Mouse (Mus musculus) lung, adult 2 months (tissue): Measurements from ENCODE around the gene Gh. TPM values are rescaled to one million over a fixed set of nuclear protein-coding genes. Genes with fewer than 3 reads are reported as not detected.
"Not testable (repeated sequence)": the region's sequence is repeated elsewhere in the genome, so short reads cannot be mapped to it uniquely, and the experiment has no call there.

Source experiments
- DNase-seq: peaks from one replicate; pipeline ENCODE4 v3.0.0; 2022
- H3K4me1 ChIP-seq: fragments of 200-500 bp; 2 replicates; pipeline ENCODE4 v1.6.1; 2011; ENCODE audit warnings: low read length; ENCODE audit not compliant: control insufficient read depth, insufficient read depth
- H3K4me3 ChIP-seq: fragments of 200-500 bp; replicated peaks from 2 replicates; pipeline ENCODE3; 2011; ENCODE audit warnings: low read depth, mild to moderate bottlenecking, control low read depth, low read length; ENCODE audit errors: extremely low read depth
- CTCF ChIP-seq: fragments of 200-500 bp; IDR thresholded peaks from 2 replicates; pipeline ENCODE4 v1.5.1; 2011; ENCODE audit warnings: mild to moderate bottlenecking, low read length, control low read depth; ENCODE audit not compliant: insufficient read depth
- POLR2A ChIP-seq: fragments of 200-500 bp; IDR thresholded peaks from 2 replicates; pipeline ENCODE4 v1.6.1; 2011; ENCODE audit warnings: low read depth, mild to moderate bottlenecking, control low read depth, low read length, borderline replicate concordance; ENCODE audit errors: extremely low read depth
- WGBS: fragments of 180-500 bp; shearing (Covaris S2); methylation state at CpG from one replicate; pipeline ENCODE4 v1.1.7; 2018; 5-methylcytosine and 5-hydroxymethylcytosine counted together
- polyA plus RNA-seq: library from polyadenylated mRNA; depleted of rRNA; stranded (reverse); fragments of >200 nt; gene quantifications from 2 replicates; pipeline ENCODE4 v1.2.3, GENCODE M21; 2012; rRNA removed

Gene Gh
- 0.19 and 0.28 TPM in 2 replicates for polyA plus RNA-seq

- TF ChIP-seq POLR2A (no peak), CTCF (no peak)
- no peak for DNase-seq
- Histone ChIP-seq H3K4me3 (no peak within 1 kb of the TSS), H3K4me1 (no peaks in the 10 kb centered on the region)
- WGBS: 71% methylated on average over 9 of the region's 9 CpGs
Observed at GRCm38 (mm10) chr11:106301765-106302164, at the start of gene Gh. Gene Gh, minus strand, starts transcription at chr11:106301865.

- peaks cover 2% of the 10 kb centered on the region; the same call in 1 of the 2 replicates for H3K4me1 ChIP-seq
- TF ChIP-seq CTCF (no peak), POLR2A (no peak)
- DNase-seq: no peak
- WGBS: 62% methylated on average over 3 of the region's 3 CpGs
- no peak overlapping the region for H3K4me3 ChIP-seq
Observed at GRCm38 (mm10) chr11:106351253-106351652, 49.6 kb upstream of the Gh start.

- DNase-seq: no peak
- peaks cover 2% of the 10 kb centered on the region; the same call in 1 of the 2 replicates for H3K4me1 ChIP-seq
- no peak for TF ChIP-seq CTCF
- no peak for TF ChIP-seq POLR2A
- no peak overlapping the region for H3K4me3 ChIP-seq
- WGBS: 69% methylated on average over 5 of the region's 5 CpGs
Observed at GRCm38 (mm10) chr11:106350853-106351252, 49.2 kb upstream of the Gh start.

DNA sequence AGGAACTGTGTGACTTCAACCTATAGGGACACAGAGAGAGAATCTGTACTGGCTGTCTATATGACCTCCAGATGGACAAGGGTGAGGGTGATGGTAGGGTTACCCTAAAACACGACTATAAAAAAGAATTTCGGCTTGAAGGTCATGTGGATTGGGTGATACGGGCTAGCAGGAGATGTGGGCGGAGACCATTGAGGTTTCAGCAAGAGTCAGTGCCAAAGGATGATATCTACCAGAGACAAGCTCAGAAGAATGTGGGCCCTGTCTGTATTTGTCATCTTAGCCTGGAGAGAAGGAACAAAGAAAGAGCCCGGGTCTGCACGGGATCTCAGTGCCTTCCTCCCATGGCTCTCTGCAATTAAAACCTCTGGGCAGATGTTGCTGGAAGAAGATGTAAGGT, 48.1 kb upstream of the Gh start:
- DNase-seq: no peak
- Histone ChIP-seq H3K4me3 (no peak overlapping the region), H3K4me1 (no peaks in the 10 kb centered on the region)
- WGBS: 74% methylated on average over 6 of the region's 6 CpGs
- no peak for TF ChIP-seq POLR2A
- no peak for TF ChIP-seq CTCF

GRCm38 (mm10) chr11:106344910-106345309, 43.2 kb upstream of the Gh start:
- no peaks in the 10 kb centered on the region for H3K4me1 ChIP-seq
- WGBS: 50% methylated on average over 6 of the region's 6 CpGs
- no peak for DNase-seq
- TF ChIP-seq POLR2A (no peak), CTCF (no peak)
- H3K4me3 ChIP-seq: no peak overlapping the region

DNA sequence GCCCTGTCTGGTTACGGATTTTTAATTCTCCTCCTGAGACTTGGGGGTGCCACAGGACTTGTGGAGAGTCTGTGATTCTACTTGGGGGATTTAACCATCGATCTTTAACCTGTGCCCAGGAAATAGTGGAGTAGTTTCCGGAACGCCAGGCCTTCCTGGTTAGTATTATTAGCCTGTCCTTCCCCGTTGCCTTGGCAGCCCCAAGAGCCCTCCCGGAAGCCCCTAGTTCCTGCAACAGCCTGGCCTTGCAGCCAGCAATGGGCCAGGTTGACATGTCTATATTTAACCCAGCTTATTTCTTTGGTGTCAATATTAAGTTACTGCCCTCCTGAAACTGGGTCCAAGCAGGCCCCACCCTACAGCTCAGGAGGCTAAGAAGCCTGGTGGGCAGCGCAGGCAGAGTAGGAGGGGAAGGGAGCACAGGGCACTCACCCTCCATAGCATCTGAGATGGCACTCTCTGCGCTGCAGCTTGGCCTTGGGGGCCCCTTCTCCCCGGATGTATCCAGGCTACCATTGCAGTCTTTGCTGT, 39.4 kb upstream of the Gh start:
- WGBS: 53% methylated on average over 9 of the region's 9 CpGs
- Histone ChIP-seq H3K4me3 (no peak overlapping the region), H3K4me1 (no peaks in the 10 kb centered on the region)
- no peak for DNase-seq
- TF ChIP-seq CTCF (no peak), POLR2A (no peak)

GRCm38 (mm10) chr11:106339323-106339722, 37.7 kb upstream of the Gh start:
- 95% methylated on average over 4 of the region's 4 CpGs for WGBS
- not testable (repeated sequence) for H3K4me1 ChIP-seq, DNase-seq, H3K4me3 ChIP-seq

GRCm38 (mm10) chr11:106338870-106339269, 37.2 kb upstream of the Gh start:
- H3K4me3 ChIP-seq: no peak overlapping the region
- no peak for TF ChIP-seq POLR2A
- TF ChIP-seq CTCF: no peak
- H3K4me1 ChIP-seq: no peaks in the 10 kb centered on the region
- no peak for DNase-seq
- WGBS: 83% methylated on average over 7 of the region's 7 CpGs

DNA sequence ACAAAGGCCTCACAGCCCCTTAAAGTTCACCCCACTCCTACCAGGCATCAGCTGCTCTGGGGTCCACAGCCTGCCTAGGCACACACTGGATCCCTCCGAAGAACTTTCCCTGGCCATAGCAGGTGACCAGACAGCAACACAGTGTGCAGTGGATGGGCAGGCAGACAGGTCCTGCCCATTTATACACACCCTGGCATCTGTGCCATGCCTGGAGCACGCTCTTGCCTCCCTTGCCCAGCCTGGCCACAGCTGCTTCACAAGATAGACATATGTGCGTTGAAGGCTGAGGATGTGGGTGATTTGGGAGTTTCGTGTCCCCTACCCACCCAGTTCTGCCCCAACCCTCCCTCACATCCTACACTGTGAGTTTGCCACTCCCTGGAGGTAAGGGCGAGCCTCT, 36.4 kb upstream of the Gh start:
- Histone ChIP-seq H3K4me3 (no peak overlapping the region), H3K4me1 (no peaks in the 10 kb centered on the region)
- DNase-seq: no peak
- TF ChIP-seq POLR2A: no peak
- no peak for TF ChIP-seq CTCF
- WGBS: 82% methylated on average over 5 of the region's 5 CpGs

GRCm38 (mm10) chr11:106334066-106334465, 32.4 kb upstream of the Gh start:
- Histone ChIP-seq H3K4me1 (no peaks in the 10 kb centered on the region), H3K4me3 (no peak overlapping the region)
- TF ChIP-seq CTCF (no peak), POLR2A (no peak)
- no peak for DNase-seq
- 29% methylated on average over 2 of the region's 2 CpGs for WGBS

- no peak for TF ChIP-seq POLR2A
- no peak for TF ChIP-seq CTCF
- DNase-seq: no peak
- H3K4me1 ChIP-seq: no peaks in the 10 kb centered on the region
Observed at GRCm38 (mm10) chr11:106332458-106332857, 30.8 kb upstream of the Gh start.

More at GRCm38 (mm10) chr11:106332458-106332857, 30.8 kb upstream of the Gh start:
- 29% methylated on average over 4 of the region's 4 CpGs for WGBS
- no peak overlapping the region for H3K4me3 ChIP-seq
